In the genomic region with DNA sequence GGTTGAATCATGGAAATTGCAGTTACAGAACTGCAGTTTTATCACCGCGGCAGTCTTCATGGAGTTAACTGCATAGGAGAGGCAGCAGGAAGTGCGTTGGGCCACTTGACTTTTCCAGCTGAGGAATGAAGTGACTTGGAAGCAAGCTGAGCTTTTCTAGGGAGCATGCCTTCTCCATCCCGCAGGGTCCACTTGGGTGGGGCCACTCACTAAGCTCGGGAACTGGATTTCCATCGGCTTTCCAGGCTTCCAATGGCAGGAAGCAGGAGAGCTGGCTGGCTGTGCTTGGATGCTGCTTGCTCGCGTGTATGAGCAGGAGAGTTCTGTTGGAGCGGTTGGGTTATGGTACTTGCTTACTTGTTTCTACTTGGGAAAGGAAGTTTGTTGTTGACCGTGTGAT, we compare ENCODE assay signal across 10 mouse cellular contexts.
DNase-seq lines count a peak whose midpoint lies in the region; ATAC-seq and TF ChIP-seq lines count a peak whose summit lies in the region.
"Had no signal": no experiment of that assay in that cellular context is flagged by ENCODE, and none has a peak within 500 bp of the region (broad histone marks: within the 10 kb centered on the region; RNA-seq: fewer than 3 reads in every experiment).

No protein-coding gene starts in this region.

- peaks cover 11% of the 10 kb centered on the region for H3K4me1 ChIP-seq in spleen, adult 2 months (ENCODE audit: control insufficient read depth, insufficient read depth, insufficient read length)
- H3K4me1 ChIP-seq in heart, embryonic 13.5 days = peaks cover 74% of the 10 kb centered on the region
- H3K4me1 ChIP-seq in limb, embryonic 15.5 days = peaks cover 59% of the 10 kb centered on the region
- 0 out of 2 replicates have a peak, but pooled peaks cover 3% of the 10 kb centered on the region for H3K4me1 ChIP-seq in forebrain, embryonic 15.5 days

- peak overlapping the region; percentile 22; the same call in 1 of the 2 replicates for H3K27ac ChIP-seq in spleen, adult 2 months (ENCODE audit: insufficient read depth, low read length)
- H3K27ac ChIP-seq in heart, embryonic 13.5 days (replicated peaks) = peak overlapping the region; percentile 77
- peak overlapping the region; percentile 71 for H3K27ac ChIP-seq in limb, embryonic 15.5 days
- no peak overlapping the region for H3K27ac ChIP-seq in forebrain, embryonic 15.5 days (replicated peaks)

- peak overlapping the region; percentile 64 for H3K4me2 ChIP-seq in heart, embryonic 13.5 days
- H3K4me2 ChIP-seq in limb, embryonic 15.5 days = 0 out of 2 replicates have a peak overlapping the region, but pooled peaks have one; percentile 12
- no peak overlapping the region for H3K4me2 ChIP-seq in forebrain, embryonic 15.5 days (replicated peaks)

- TF ChIP-seq CTCF in spleen, adult 2 months (IDR thresholded peaks at IDR 0.05; ENCODE audit: extremely low read depth, insufficient read depth, insufficient read length, insufficient replicate concordance) = no peak

- DNase-seq in spleen, adult 2 months (ENCODE audit: low read depth in 1 of 2, low spot score in 2 of 2) = no peak
- no peak for DNase-seq in spleen, postnatal 10 days (ENCODE audit: low spot score in 2 of 2)
- no peak for DNase-seq in neural tube, embryonic 10.5 days (ENCODE audit: extremely low spot score, low spot score)
- no peak for DNase-seq in ovary, postnatal 10 days (ENCODE audit: low spot score)
- DNase-seq: thymus, postnatal 14 days had no signal

- no peak for ATAC-seq in heart, embryonic 13.5 days (ENCODE audit: extremely low read depth, insufficient number of reproducible peaks, low FRiP score, low TSS enrichment)
- 0 out of 2 replicates have a peak, but pooled peaks have one; percentile 53 for ATAC-seq in limb, embryonic 15.5 days (ENCODE audit: insufficient number of reproducible peaks, low FRiP score, low TSS enrichment, low read depth)
- no peak for ATAC-seq in forebrain, embryonic 15.5 days (replicated peaks)
- ATAC-seq in erythroid progenitor cell, adult 5-6 weeks (replicated peaks; ENCODE audit: low FRiP score, poor library complexity, severe bottlenecking) = no peak

- H3K9me3 ChIP-seq in heart, embryonic 13.5 days = no peaks in the 10 kb centered on the region
- H3K9me3 ChIP-seq in limb, embryonic 15.5 days = no peaks in the 10 kb centered on the region
- no peaks in the 10 kb centered on the region for H3K9me3 ChIP-seq in forebrain, embryonic 15.5 days
- H3K9me3 ChIP-seq: megakaryocyte, embryonic 14.5 days had no signal

- H3K9ac ChIP-seq in heart, embryonic 13.5 days = peak overlapping the region; percentile 62
- H3K9ac ChIP-seq in limb, embryonic 15.5 days = no peak overlapping the region
- no peak overlapping the region for H3K9ac ChIP-seq in forebrain, embryonic 15.5 days (replicated peaks)

- no peak overlapping the region for H3K4me3 ChIP-seq in spleen, adult 2 months (ENCODE audit: extremely low read depth, insufficient read depth, insufficient read length)
- H3K4me3 ChIP-seq in heart, embryonic 13.5 days = peak overlapping the region; percentile 39
- H3K4me3 ChIP-seq in limb, embryonic 15.5 days = peak overlapping the region; percentile 10; the same call in 1 of the 2 replicates
- H3K4me3 ChIP-seq in forebrain, embryonic 15.5 days = no peak overlapping the region
- H3K4me3 ChIP-seq: megakaryocyte, embryonic 14.5 days had no signal

- no peaks in the 10 kb centered on the region for H3K27me3 ChIP-seq in spleen, adult 2 months (ENCODE audit: control insufficient read depth, insufficient read depth, low read length)
- no peaks in the 10 kb centered on the region for H3K27me3 ChIP-seq in heart, embryonic 13.5 days (replicated peaks)
- H3K27me3 ChIP-seq in limb, embryonic 15.5 days = no peaks in the 10 kb centered on the region
- H3K27me3 ChIP-seq in forebrain, embryonic 15.5 days = no peaks in the 10 kb centered on the region
- H3K27me3 ChIP-seq: megakaryocyte, embryonic 14.5 days had no signal

- 83% methylated on average over 10 of the region's 10 CpGs for WGBS in spleen, adult 2 months
- 19% methylated on average over 10 of the region's 10 CpGs for WGBS in heart, embryonic 13.5 days
- 36% methylated on average over 10 of the region's 10 CpGs for WGBS in limb, embryonic 15.5 days
- 75% methylated on average over 10 of the region's 10 CpGs for WGBS in forebrain, embryonic 15.5 days

- no peaks in the 10 kb centered on the region for H3K36me3 ChIP-seq in spleen, adult 2 months (ENCODE audit: control insufficient read depth, insufficient read depth, low read length)
- H3K36me3 ChIP-seq in heart, embryonic 13.5 days = no peaks in the 10 kb centered on the region
- no peaks in the 10 kb centered on the region for H3K36me3 ChIP-seq in limb, embryonic 15.5 days
- no peaks in the 10 kb centered on the region for H3K36me3 ChIP-seq in forebrain, embryonic 15.5 days

- no peak for TF ChIP-seq POLR2A in spleen, adult 2 months (IDR thresholded peaks at IDR 0.05; ENCODE audit: low read depth, low read length)

Comparison
In these comparisons a context has a peak if more than half of its experiments do, and no peak if none do; other contexts are left out.
1. H3K4me3 ChIP-seq: peak in heart, embryonic 13.5 days (single experiment) and limb, embryonic 15.5 days (single experiment); none in spleen, adult 2 months (single experiment) and forebrain, embryonic 15.5 days (single experiment).